Mouse (Mus musculus) gastrocnemius, postnatal 36 days (tissue): ENCODE measurements at regions not wholly inside any gene's neighbourhood (a gene's known extent, or its start where the extent isn't known, plus 50 kb on each side); places are given as distances from the start of the nearest gene placed in this dataset.

Experiments used
- DNase-seq, 2 experiments: peaks; one replicate each; pipeline ENCODE4 v3.0.0; 2022
- intact Hi-C: fragments of 180-260 bp; cut with DNase I; formaldehyde crosslinking; loops from one replicate; pipeline ENCODE4 v1.15.1; 2025

DNA sequence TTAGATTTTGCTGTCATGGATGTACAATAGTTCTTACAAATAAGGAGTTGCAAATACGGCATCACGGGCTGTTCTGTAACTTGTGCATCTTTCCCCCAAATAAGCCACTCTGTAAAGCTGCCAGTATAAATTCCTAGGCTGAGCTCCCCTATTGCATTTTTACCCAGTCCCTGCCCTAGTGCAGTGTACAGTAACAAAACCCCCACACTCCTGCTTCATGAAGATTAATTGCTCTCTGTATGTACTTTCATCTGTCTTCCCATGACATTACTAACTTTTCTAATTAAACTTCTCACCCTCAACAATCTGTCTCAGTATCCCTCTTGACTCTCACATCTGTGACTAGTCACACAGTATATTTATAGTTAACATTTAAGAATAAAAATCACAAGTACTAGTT lies 73.4 kb downstream of the Tm4sf1 start:
- DNase-seq: no peak

GRCm38 (mm10) chr3:57223773-57224172 lies 78.0 kb downstream of the Tm4sf1 start:
- no peak for DNase-seq
- intact Hi-C loops: no loop called here

More for the DNA sequence above, 73.4 kb downstream of the Tm4sf1 start:
- intact Hi-C loops: no loop called here

GRCm38 (mm10) chr3:57222318-57222914 lies 79.4 kb downstream of the Tm4sf1 start:
- intact Hi-C loops: no loop called here
- DNase-seq: no peak

DNA sequence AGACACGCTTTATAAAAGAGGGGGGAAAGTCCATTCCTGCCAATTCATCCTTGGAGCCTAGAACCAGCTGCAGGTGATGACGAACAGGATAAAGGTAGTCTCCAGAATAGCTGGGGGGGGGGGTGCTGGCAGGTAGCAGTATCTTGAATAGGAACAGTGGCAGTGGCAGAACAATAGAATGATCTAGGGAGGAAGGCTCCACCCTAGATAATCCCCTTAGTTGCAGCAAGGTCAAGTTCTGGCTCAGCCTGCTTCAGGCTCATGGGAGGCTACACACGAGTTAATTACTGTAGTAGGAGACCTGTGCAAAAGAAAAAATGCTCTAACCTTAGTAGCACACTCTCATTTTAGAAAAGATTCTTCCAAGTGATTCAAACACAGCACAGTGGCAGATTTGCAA lies 83.4 kb downstream of the Tm4sf1 start:
- DNase-seq: no peak
- intact Hi-C loops: no loop called here

DNA sequence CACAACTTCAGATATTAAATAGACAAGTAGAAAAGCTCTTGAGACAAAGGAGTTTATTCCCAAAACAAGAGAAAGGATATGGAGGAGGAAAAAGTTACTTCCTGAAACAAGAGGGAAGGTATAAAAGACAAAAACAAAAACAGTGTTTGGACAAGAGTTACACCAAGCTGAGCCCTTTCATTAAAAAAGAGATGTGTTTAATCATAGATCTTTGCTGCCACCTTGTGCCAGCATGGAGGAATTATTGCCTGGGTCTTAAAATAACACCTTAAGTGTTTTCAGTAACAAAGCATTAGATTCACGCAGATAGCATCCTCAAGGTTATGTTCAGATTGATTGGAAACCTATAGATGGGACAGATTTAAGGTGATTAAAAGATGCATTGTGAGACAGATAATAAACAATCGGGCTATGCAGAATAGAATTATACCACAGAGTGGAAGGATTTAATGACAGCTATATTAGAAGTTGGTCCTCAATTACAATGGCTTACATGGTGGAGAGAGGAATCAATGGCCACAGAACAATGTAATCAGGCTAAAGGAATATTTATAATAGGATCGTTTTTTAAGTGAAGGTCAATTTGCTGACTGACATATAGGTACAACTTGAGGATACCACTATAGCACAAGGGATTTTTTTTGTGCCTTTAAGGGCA lies 97.6 kb downstream of the Tm4sf1 start:
- intact Hi-C loops: loop anchor here (2.0 to 10.0 kb wide), 2 partner anchors 1195 to 1709 kb away; no protein-coding TSS in a partner anchor
- no peak for DNase-seq

DNA sequence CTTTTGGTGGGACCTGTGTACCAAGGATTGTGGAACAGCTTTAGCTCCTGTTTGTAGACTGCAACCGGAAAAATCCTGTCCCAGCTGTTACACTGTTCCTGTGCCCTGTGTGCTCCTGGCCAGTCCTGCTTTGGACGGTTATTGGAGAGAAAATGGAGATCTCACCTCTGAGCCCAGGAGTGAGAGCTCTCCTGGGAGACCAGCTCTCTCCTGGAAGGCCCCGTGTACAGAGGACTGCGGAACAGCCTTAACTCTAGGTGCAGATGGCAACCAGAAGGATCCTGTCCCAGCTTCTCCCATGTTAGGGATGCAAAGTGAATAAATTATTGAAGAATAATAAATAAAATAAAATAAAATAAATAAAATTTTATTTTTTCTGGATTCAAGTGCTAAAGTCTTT lies 98.4 kb downstream of the Tm4sf1 start:
- DNase-seq: no peak
- intact Hi-C loops: loop anchor here (10.0 kb wide), 1 partner anchor 1709 kb away; no protein-coding TSS in a partner anchor

- intact Hi-C loops: no loop called here
- no peak for DNase-seq
Observed at GRCm38 (mm10) chr3:57181587-57181986, 120.2 kb downstream of the Tm4sf1 start.

GRCm38 (mm10) chr3:57153177-57153948 lies 148.4 kb downstream of the Tm4sf1 start:
- intact Hi-C loops: no loop called here
- no peak for DNase-seq

GRCm38 (mm10) chr3:57149156-57149555 lies 152.6 kb downstream of the Tm4sf1 start:
- intact Hi-C loops: no loop called here
- no peak for DNase-seq

DNA sequence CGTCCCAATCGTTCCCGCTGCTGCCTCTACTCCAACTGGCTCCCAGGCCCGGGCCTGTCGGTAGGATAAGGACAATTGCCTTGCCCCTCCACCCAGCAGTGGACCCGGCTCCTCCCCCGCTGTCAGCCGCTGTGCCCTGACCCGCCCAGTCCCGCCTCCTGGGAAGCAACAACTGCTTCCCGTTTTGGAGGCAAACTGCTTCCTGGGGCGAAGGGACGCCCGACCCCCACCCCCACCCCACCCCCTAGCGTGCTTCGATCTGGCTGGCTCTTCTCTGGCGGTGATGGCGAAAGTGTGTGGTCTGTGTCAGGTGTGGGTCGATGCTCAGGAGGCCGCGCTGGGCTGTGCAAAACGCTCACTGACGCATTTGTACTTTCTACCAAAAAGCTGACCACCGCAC lies 164.9 kb downstream of the Tm4sf1 start:
- DNase-seq: no peak
- intact Hi-C loops: no loop called here

GRCm38 (mm10) chr3:57128606-57129005 lies 173.2 kb downstream of the Tm4sf1 start:
- no peak for DNase-seq
- intact Hi-C loops: no loop called here

- intact Hi-C loops: no loop called here
- DNase-seq: no peak
Observed at GRCm38 (mm10) chr3:57125792-57126485, 175.8 kb downstream of the Tm4sf1 start.

DNA sequence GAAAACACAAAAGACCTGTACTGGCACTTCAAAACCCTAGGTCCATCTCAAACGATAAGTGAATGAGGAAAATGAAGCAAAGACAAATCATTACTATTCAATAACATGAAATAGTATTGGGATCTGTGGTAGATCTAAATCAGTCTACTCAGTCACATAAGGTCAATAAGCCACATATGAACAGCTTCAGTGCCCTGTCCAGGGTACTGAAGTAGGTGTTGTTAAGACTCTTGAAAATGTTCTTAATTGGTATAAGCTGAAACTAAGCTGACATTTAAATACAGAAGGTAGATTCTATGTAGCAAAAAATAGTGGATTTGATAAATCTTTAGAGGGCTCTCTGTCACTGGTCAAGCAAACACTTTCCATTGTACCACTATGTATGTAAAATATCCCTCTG lies 183.8 kb downstream of the Tm4sf1 start:
- no peak for DNase-seq
- intact Hi-C loops: no loop called here

DNA sequence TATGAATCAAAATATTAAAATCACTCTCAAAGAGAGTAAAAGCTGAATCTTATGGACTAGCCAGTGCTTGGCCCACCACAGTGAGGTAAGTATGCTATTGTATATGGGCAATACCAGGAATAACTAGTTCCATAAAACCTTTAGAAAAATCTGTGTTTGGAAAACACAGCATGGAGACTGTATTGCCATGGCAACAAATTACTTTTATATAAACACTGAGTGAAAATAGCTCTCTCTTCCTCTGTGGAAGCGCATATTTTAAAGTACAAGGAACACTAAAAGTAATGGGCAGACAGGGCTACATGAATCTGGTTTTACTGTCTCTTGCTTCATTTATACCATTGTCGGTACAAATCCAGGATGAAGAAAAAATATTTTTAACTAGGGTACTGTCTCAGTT lies 199.5 kb downstream of the Tm4sf1 start:
- intact Hi-C loops: no loop called here
- DNase-seq: no peak

DNA sequence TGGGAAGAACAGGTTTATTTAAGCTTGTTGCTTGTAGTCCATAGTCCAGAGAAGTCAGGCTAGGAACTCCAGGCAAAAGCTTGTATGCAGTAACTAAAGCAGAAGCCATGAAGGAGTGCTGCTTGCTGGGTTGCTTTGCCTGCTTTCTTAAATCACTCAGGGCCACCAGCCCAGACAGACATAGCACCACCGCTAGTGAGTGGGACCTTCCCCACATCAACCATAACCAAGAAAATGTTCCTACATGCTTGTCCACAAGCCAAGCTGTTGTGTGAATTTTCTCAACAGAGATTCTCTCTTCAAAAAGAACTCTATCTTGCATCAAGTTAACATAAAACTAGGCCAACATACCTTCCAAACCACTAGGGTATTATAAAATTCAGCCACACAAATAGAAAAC lies 201.3 kb downstream of the Tm4sf1 start:
- DNase-seq: no peak
- intact Hi-C loops: no loop called here

GRCm38 (mm10) chr3:57094936-57095335 lies 206.9 kb downstream of the Tm4sf1 start:
- intact Hi-C loops: no loop called here
- no peak for DNase-seq

GRCm38 (mm10) chr3:57093201-57093940 lies 208.4 kb downstream of the Tm4sf1 start:
- DNase-seq: no peak
- intact Hi-C loops: no loop called here

GRCm38 (mm10) chr3:57074516-57074915 lies 227.3 kb downstream of the Tm4sf1 start:
- no peak for DNase-seq
- intact Hi-C loops: no loop called here

GRCm38 (mm10) chr3:57073962-57074506 lies 227.8 kb downstream of the Tm4sf1 start:
- intact Hi-C loops: no loop called here
- no peak for DNase-seq

DNA sequence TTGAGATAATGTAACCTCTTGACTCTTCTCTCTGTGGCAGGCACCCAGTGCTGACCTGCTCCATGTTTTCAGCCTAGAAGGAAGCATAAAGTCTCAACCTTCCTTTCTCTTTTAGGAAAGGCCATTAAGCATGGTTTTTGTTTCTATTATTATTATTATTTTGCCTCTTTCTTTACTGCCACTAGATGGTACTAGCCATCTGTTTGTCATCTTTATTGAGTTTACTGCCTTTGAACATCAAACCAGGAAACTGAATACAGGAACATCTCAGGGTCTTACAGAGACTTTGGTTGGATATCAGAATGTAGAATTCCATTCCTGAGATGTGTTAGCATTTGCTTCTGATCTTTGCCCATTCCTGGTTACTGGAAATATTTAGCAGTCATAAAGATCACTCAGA lies 268.8 kb downstream of the Tm4sf1 start:
- intact Hi-C loops: no loop called here
- DNase-seq: no peak
